ENCODE assay signal across 24 mouse cellular contexts in the genomic region with DNA sequence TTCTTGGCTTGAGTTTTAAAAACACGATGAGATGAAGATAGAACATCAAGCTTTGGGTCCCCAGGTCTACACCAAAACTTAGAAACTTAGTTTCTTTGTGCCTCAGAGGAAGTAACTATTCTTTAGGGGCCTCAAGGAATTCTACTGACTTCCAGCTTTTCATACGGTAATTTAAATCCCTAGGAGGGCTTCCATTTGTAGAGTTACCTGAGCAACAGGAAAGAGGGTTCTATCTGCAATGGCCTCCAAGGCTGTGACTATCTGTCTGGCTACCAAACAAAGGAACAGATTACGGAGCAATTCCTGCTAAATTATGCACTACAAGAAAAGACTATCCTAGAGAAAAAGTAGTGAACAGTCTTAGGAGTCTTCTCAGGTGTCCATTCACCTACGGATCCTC.
"Had no signal": no experiment of that assay in that cellular context is flagged by ENCODE, and none has a peak within 500 bp of the region (broad histone marks: within the 10 kb centered on the region; RNA-seq: fewer than 3 reads in every experiment).

No protein-coding gene starts in this region.

- H3K36me3 ChIP-seq: heart, embryonic 10.5 days; heart, embryonic 12.5 days; hindbrain, embryonic 13.5 days; hindbrain, embryonic 15.5 days; kidney, embryonic 15.5 days; limb, embryonic 10.5 days; limb, embryonic 12.5 days; liver, embryonic 13.5 days; liver, embryonic 15.5 days had no signal

- DNase-seq: gastrocnemius, postnatal 14 days; gastrocnemius, postnatal 36 days; heart, adult 18-20 months; heart, postnatal 14 days; heart, postnatal 36 days; kidney, adult 11 months; kidney, adult 2 months; kidney, adult 9 months; kidney, postnatal 14 days; kidney, postnatal 36 days; layer of hippocampus, adult 9-11 months; layer of hippocampus, postnatal 36 days; liver; liver, embryonic 13.5 days had no signal

- H3K27me3 ChIP-seq: heart, embryonic 12.5 days; hindbrain, embryonic 13.5 days; hindbrain, embryonic 15.5 days; kidney, embryonic 15.5 days; limb, embryonic 12.5 days; liver, embryonic 13.5 days; liver, embryonic 15.5 days had no signal

- H3K4me3 ChIP-seq: heart, embryonic 10.5 days; heart, embryonic 12.5 days; hindbrain, embryonic 13.5 days; hindbrain, embryonic 15.5 days; kidney, embryonic 15.5 days; limb, embryonic 10.5 days; limb, embryonic 12.5 days; liver, embryonic 13.5 days; liver, embryonic 15.5 days had no signal

- H3K9ac ChIP-seq: heart, embryonic 12.5 days; hindbrain, embryonic 13.5 days; hindbrain, embryonic 15.5 days; kidney, embryonic 15.5 days; limb, embryonic 12.5 days; liver, embryonic 13.5 days; liver, embryonic 15.5 days had no signal

- H3K27ac ChIP-seq: heart, embryonic 10.5 days; hindbrain, embryonic 13.5 days; hindbrain, embryonic 15.5 days; hindbrain, postnatal 0 days; kidney, embryonic 15.5 days; kidney, postnatal 0 days; limb, embryonic 10.5 days; limb, embryonic 12.5 days; liver, embryonic 13.5 days; liver, embryonic 15.5 days had no signal

- H3K4me1 ChIP-seq: heart, embryonic 10.5 days; kidney, embryonic 15.5 days; limb, embryonic 10.5 days; limb, embryonic 12.5 days; liver, embryonic 13.5 days; liver, embryonic 15.5 days had no signal

- H3K9me3 ChIP-seq: heart, embryonic 10.5 days; heart, embryonic 12.5 days; hindbrain, embryonic 13.5 days; hindbrain, embryonic 15.5 days; kidney, embryonic 15.5 days; limb, embryonic 10.5 days; limb, embryonic 12.5 days; liver, embryonic 13.5 days; liver, embryonic 15.5 days had no signal
